Mouse (Mus musculus) induced T-regulatory cell, adult 2 months (primary cell): Measurements from ENCODE around the gene Hmgcll1.
"Not testable (repeated sequence)": the region's sequence is repeated elsewhere in the genome, so short reads cannot be mapped to it uniquely, and the experiment has no call there.

Experiments used
- DNase-seq: peaks from one replicate; pipeline ENCODE4 v3.0.0-alpha.2; 2012; ENCODE audit warnings: low read depth

Hmgcll1 gene

DNA sequence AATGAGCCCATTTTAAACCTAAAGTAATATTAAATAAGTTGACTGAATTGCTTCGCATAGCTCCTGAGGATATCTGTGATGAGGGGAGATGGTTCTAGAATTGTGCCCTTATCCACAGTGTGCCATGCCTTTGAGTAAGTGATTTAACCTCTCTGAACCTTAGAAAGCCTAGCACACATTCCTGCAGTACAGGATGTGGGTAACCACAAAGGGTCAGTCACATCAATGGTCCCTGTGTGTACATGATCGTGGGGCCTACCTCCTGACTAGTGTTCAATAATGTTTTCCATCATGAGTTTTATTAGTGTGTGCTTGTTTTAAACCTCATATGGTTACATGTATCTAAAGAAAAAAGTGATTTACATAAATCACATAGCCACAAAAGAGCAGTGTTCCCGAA lies 46.3 kb downstream of the Hmgcll1 start:
- no peak for DNase-seq

DNA sequence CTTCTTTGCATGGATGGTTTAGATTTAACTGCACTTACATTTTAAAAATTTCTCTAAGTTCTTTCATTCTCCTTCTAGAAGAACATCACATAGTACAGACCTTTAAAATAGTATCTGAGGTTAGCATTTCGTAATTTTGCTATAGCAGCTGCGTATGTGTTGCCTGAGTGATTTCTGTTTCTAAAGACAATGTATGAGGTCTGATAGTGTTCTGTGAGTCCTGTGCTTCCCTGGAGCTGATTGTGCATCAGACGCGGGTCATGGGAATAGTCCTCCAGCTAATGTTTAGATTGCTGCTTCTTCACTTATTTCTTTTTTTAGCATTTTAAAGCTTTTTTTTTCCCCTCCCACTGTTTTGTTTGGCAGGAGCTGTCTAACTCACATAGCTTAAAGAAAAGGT lies 46.8 kb downstream of the Hmgcll1 start:
- DNase-seq: no peak

DNA sequence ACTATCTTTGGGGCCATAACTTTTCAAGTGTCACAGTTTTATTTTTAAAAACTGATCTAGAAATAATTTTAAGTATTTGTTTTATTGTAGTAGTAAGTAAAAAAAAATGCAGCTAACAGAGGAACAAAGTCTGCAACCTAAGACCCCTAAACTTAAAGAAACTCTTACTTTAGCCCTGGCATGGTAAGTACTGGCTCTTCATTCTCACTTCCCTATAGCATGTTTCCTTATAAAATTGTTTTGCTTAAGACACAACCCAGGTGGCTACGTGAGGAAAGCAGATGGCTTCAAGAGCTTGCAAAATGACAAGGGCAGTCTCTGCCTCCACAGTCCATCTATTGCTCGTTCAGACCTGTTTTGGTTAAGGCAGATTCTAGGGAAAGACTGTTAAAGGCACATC lies 49.5 kb downstream of the Hmgcll1 start:
- no peak for DNase-seq

DNA sequence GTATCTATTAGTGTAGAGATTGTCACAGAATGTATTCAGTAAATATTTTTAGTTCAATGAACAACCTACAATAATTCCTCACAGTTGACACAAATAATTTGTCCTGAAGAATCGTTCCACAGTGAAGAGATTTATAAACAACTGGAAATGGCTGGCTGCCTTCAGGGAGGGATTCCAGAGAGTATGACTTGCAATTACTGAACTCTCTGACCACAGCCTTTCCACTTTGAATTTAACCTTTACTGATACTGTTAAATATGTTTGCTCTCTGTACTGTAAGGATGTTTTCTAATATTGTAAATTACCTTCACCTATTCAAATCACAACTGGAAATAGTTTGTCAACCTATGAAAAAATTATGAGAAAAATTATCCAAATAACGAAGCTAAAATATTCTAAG lies 76.9 kb downstream of the Hmgcll1 start:
- no peak for DNase-seq

DNA sequence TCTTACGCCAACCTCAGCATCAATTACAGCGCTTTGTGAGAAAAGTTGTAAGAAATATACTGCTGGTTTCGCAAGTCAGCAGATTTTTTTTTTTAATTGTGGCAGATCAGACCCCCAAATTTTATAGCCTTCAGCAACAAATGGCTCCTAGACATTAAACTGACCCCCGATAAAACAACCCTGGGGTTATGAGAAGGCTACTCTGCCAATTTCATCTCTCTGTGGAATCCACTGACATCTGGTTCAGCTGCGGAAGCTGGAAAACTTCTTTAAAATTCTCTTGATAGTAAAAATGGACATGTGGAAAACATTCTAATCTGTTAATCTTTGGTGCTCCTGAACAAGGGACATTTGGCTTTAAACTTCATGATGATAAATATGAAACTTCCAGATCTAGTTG lies 82.6 kb downstream of the Hmgcll1 start:
- DNase-seq: no peak

DNA sequence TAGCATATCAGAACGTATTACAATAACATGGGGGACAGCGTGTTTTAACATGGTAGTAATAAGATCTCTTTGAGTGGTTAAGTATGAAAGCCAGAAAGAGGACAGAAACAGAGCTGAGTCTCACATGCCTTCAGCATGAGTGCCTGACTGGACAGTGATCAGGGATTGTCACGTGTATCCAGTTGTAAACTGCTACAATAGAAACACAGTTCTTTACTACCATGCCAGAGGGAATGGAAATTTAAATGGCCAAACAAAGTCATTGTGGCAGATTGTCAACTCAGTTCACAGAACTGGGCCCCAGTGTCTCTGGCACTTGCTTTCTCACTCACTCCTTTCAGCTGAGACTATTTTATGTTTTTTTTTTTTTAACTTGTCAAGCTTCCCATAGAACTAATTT lies 85.3 kb downstream of the Hmgcll1 start:
- DNase-seq: no peak

DNA sequence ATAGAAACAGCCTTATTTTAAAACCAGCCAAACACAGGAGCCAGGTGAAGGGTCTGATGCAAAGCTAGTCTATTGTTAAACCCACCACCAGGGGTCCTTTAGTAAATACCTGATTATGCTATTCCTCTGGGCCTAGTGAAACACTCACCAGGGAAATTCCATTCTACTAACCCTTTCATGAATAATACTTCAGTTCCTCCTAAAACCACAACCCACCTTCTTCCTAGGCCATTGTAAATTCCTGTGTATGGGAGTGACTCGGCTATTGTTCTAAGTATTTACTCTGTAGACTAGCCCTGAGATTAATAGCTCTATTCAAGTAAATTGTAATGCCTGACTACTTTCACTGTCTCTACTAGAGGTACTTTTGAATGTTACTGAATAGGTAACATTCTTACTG lies 89.8 kb downstream of the Hmgcll1 start:
- not testable (repeated sequence) for DNase-seq

DNA sequence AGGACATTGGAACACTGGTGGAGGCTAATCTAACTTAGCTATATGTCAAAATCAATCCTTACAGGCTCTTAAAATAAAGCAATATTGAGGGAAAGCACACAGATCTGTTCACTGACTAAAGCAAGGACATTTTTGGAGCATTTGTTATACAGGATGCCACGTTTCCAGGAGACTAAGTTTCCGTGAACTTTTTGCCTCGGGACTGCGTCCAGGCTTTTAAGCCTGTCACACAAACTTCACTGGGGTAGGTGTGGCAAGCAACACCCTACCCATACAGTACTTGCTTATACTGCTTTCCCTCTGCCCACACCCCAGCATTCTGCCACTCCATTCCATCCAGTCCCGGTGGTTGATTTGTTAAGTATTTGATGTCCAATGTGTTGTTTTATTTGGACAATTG lies 90.2 kb downstream of the Hmgcll1 start:
- DNase-seq: no peak

DNA sequence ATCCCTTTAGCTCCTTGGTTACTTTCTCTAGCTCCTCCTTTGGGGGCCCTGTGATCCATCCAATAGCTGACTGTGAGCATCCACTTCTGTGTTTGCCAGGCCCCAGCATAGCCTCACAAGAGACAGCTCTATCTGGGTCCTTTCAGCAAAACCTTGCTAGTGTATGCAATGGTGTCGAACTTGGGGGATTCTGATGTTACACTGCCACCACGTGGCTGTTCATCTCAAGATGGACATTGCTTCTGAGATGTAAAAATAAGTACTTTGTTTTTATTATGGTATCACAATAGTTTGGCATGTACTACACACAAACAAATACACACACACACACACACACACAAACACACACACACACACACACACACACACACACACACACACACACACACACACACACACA lies 108.2 kb downstream of the Hmgcll1 start:
- peak; percentile 37 for DNase-seq

DNA sequence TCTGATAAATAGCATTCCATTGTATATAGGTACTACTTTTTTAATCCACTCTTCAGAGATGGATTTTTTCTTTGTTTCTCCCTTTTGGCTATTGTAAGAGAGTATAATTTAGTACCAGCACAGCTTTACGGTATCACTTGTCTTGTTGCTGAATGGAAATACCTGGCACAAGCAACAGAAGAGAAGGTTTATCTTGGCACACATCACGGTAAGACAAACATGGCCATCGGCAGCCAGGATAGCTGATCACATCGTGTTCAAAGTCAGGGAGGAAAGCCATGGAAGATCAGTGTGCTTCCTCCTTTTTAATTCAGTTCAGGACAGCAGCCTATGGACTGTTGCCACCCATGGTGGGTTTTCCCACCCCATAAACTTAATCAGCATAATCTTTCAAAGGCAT lies 109.6 kb downstream of the Hmgcll1 start:
- DNase-seq: no peak

DNA sequence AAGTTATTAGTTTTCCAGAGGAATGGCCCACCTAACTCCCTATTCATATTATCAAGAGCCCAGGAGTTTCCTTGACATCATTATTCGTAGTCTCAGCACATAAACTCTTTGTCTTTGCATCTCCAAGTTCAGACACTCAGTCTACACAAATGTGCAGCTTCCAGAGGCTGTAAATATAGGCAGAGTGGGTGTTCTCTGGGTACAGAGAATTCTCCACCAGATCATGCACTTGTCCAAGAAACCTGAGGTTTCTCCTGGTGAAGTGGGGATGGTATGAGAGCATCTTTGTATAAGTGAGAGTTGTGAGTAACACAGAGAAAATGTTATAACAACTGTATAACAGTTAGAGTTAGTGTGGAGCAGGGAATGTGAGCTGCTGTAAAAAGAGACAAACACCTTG lies 114.7 kb downstream of the Hmgcll1 start:
- no peak for DNase-seq

DNA sequence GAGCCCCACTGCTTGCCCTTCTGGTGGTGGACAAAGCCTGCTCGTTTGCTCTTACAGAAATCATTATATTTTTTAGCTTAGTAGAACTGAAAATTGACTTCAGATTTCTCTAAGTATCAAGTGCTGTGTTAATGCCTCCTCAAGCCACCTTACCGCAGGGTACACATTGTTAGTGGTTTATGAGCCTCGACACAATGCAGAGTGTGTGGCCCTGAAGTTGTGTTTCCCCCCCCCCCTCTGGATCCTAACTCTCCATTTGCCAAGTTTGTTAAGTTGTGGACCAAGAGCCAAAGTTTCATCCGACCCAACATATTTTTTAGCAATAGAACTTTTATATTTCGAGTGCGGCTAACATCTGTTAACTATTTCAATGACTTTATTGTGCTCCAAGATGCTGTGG lies 119.4 kb downstream of the Hmgcll1 start:
- DNase-seq: no peak

DNA sequence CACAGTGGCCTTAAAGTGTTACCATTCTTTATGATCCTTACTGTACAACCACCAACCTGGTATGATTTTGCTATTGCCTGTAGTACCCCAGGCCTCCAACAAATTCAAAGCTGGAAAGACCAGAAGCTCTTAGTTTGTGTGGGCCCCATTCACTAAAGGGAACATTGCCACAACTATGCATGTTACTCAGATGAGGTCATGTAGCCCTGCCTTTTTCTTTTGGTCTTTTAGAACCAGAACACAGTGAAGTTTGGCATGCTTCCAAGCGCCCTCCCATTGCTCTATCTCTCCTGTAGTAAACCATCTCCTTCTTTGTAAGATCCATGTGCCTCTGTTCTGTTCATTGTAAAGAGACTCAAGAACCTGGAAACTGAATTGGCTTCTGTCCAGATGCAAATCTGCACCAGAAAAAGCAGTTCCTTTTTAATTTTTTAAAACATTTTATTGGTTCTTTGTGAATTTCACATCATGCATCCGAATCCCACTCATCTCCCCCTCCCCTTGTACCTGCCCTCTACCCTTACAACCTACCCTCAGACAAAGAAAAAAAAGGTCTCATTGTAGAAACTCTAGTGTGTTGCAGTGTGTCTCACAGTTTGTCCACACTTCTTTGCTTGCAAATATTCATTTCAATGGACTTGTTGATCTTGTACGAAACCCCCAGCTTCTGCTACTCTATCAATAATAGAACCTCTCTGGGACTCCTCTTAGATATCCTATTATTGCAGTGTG lies 123.9 kb downstream of the Hmgcll1 start:
- DNase-seq: no peak

DNA sequence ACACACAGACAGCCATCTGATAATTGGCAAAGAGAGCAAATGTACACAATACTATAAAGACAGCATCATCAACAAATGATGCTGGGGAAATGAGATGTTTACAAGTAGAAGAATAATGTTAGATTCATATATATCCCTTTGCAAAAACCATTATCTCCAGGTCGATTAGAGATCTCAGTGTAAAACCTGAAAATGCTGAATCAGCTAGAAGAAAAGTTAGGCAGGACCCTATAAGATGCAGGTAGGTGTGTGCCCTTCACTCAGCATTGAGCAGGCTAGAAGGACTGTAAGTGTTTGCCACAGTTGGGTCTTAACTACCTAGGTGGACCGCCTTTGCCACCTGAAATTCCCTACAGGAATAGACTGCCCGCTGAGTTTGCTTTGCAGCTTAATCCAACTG lies 130.9 kb downstream of the Hmgcll1 start:
- DNase-seq: no peak

DNA sequence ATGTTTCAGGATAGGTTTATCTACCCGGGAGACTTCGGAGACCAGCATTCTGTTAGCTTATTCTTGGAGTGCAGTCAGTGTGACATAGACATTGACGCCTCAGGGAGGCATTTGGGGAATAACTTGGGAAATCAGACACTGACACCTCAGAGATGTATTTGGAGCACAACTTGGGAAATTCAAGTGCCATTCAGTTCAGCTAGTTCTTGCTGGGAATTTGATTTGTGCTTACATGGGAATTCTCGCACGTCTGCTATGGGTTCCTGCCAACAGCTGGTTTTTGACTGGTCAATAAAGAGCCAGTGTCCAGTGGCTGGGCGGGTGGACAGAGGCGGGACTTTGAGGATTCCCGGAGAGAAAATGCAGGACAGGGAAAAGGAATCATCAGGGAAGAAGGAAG lies 147.8 kb downstream of the Hmgcll1 start:
- DNase-seq: no peak

DNA sequence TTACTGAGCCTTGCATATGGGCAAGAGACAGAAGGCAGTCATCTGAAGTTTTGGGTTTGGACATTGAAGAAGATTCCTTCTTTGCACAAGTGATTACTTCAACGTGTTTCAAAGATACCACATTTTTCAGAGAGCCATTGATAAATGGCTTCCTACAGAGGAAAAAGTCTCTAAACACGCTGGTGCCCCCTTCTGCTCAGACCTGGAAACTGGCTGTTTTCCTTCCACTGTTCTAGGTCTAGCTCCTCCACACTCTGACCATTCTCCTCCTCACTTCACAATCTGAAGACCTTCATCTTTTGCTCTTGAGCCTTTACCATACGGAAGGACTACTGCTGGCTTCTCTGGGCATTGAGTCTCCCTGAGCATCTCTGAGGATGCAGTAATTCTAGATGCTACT lies 153.7 kb downstream of the Hmgcll1 start:
- no peak for DNase-seq

DNA sequence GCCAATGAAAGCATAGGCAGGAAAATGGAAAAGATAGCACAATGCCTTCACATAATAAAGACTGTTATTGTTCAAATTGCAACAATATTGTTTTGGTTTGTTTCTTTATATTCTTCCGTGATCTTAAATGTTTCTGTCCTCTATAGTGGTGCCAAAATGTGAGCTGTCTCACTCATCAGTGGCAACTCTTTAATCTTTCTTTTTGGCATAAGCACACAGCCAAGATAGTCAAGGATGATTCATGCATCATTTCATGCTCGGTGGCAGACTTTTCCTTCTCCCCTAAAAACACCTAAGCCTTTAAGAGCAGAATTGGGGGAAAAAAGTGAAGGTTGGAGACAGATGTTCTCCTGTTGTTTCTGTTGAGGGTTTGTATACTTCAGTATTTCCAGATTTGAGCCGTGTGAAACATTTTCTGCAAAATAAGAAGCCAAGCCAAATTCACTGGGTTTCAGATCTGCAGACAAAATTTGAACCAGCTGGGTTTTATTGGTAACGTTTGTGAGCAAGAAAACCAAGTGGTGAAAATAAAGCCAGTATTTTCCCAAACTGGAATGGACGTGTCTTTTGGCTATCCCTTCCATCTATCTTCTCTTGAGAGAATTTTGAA lies 158.1 kb downstream of the Hmgcll1 start:
- DNase-seq: no peak

DNA sequence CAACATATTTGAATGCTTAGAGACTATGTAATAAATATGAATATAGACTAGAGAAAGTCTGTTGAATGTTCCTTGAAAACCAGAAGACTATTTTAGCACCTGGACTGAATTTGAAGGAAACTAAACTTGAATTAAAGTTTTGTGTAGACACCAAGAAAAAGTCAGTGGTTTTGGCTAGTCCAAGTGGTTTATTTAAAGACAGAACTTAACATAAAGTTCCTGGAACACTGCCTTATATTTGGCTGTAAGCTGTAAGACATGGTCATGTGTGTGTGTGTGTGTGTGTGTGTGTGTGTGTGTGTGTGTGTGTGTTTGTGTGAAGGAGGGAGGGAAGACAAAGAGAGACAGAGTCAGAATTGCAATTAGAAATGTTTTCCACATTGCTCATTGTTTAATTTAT lies 164.6 kb downstream of the Hmgcll1 start:
- DNase-seq: no peak
